Mouse (Mus musculus) gastrocnemius, postnatal 4 days (tissue): Measurements from ENCODE around the gene Disp2. TPM values are rescaled to one million over a fixed set of nuclear protein-coding genes. Genes with fewer than 3 reads are reported as not detected.

ENCODE experiments used
- DNase-seq, 2 experiments: peaks; one replicate each; pipeline ENCODE4 v3.0.0; 2021 to 2022; ENCODE audit warnings: low spot score in 2 of 2, mixed read lengths in 2 of 2
- total RNA-seq, 2 experiments: library from RNA; stranded (reverse); gene quantifications; 2 replicates each; pipeline ENCODE4 v1.2.3; 2021

The Disp2 gene
- total RNA-seq, 2 experiments from 2014 or later = 0.13 to 0.15 TPM

DNA sequence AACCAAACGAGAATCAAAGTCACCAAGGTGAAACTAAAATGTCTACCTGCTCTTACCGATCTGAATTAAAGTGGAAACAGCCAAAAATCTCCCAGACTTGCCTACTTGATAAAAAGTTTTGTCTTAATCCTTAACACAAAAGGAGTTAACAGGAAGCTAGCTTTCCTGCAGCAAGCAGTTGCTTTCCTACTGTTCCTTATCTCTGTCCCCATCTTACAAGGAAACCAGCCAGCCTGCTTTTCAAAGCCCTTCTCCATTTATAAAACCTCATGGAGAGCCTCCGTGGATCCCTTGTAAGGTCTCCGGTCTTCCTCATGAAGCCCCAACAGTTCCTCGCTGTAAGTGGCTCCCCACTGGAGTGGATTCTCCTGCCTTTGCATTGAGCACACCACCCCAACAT lies 58.8 kb downstream of the Disp2 start:
- DNase-seq = no peak

DNA sequence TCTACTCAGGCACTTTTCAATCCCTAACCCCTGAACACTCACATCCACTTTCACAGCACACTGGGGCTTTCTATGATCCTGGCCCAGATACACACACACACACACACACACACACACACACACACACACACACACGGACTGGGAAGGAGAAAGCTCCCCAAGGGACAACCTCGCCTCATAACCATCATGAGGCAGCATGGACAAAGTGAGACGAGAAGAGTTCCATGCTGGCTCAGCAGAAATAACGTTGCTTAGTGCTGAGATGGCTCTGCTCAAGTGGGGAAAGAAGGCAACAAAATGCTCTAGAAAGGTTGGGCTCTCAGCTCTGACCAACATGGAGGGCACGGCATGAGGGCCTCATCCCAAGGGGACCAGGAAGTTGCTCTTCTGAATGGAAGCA lies 61.7 kb downstream of the Disp2 start:
- no peak for DNase-seq

DNA sequence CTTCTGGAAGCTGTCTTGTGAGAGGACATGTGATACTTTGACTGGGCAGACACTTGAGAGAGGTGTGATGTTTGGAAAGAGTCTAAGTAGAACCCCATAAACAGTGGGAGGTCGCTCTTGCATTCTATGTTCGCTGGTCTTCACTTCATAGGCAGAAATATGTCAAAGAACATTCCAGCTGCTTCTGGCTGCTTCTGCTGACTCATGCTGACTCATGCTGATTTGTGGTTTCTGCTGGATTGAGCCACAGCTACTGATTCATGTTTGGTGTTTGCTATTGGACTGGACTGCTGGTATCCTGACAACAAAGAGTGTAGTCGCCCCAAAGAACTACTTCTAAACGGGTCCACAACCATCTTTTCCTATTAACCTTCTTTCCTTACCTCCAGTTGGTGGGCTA lies 62.3 kb downstream of the Disp2 start:
- no peak for DNase-seq

DNA sequence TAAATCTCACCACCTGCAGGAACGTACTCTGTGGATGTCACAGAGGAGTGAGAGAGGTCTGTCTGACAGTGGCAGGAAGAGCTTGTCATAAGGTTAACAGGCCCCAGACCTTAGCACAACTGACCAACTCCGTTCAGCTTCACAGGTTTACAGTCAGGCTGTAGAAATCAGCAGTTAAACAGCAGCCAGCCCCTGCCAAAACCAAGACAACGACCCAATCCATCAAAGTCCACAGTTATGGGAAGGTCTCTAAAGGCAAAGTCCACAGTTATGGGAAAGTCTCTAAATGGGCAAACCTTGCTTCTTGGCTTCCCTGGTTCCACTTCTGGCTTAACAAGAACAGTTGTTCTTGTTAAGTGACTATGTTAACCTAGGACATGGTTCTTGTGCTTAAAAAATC lies 64.9 kb downstream of the Disp2 start:
- no peak for DNase-seq

DNA sequence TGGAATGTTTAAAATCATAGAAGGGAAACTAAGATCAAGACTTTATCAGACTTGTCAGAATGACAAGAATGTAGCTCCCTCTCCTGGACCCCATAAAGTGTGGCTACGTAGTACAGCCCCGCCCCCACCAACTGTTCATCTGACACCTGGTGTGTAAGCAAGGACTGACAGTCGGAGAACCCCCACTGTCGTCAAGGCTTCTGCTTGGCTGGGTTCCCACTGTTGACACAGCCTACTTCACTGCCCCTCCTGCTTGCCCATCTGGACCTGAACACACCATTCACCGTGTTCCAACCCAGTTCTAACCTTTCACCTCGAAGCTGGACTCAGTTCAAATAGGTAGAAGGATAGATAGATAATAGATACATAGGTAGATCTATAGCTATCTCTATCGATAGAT lies 66.7 kb downstream of the Disp2 start:
- DNase-seq = no peak

DNA sequence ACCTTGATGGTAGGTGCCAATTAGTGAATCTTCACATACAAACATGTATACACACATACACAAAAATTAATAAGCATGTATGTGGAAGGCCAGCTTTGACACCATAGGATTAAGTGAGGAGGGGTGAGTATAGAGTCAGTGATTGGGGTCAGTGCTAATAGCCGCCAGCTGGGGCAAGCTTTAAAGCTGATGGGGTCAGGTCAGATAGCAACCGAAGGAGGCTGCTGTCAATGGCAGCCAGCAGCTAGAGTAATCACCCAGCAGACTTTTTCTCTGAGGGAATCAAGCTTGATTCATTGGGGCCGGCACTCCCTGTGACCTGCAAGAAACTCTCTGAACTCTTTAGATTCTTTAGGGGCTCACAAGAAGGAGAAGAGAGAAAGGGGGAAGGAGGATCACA lies 72.2 kb downstream of the Disp2 start:
- no peak for DNase-seq

Other genes with a start within 250 kb of the Disp2 start
- 10 to 100 TPM; 20.5 to 22.9 TPM for gene Bmf, start 230.0 kb upstream of the Disp2 start, total RNA-seq
- gene Bub1b, start 181.5 kb upstream of the Disp2 start, total RNA-seq = 10 to 100 TPM; 21.1 to 23.3 TPM
- gene Pak6, start 116.4 kb upstream of the Disp2 start, total RNA-seq = under 1 TPM; 0.29 to 0.52 TPM
- gene Ankrd63, start 75.8 kb upstream of the Disp2 start, total RNA-seq = under 1 TPM in 1 of 2 experiments, not detected in 1; 0.08 TPM
- gene Plcb2, start 51.3 kb upstream of the Disp2 start, total RNA-seq = 1 to 10 TPM; 1.1 to 1.3 TPM
- gene Inafm2, start 34.0 kb upstream of the Disp2 start, total RNA-seq = 10 to 100 TPM in 1 of 2 experiments, 1 to 10 TPM in 1; 9.5 to 11.5 TPM
- gene Ccdc9b, start 17.1 kb upstream of the Disp2 start, total RNA-seq = 10 to 100 TPM; 11.0 to 12.8 TPM
- gene Phgr1, start 7.0 kb upstream of the Disp2 start, total RNA-seq = not detected
- gene Knstrn, start 34.3 kb downstream of the Disp2 start, total RNA-seq = 10 to 100 TPM; 18.5 to 23.0 TPM
- 10 to 100 TPM; 71.4 to 74.5 TPM for gene Ivd, start 82.2 kb downstream of the Disp2 start, total RNA-seq
- 10 to 100 TPM; 15.2 to 15.4 TPM for gene Bahd1, start 120.7 kb downstream of the Disp2 start, total RNA-seq
- gene Chst14, start 146.8 kb downstream of the Disp2 start, total RNA-seq = 10 to 100 TPM; 19.5 to 19.7 TPM
- 10 to 100 TPM; 11.2 to 12.9 TPM for gene Ccdc32, start 249.7 kb downstream of the Disp2 start, total RNA-seq